Mouse (Mus musculus): ENCODE measurements around the gene Zfp36.

Zfp36 gene

GRCm38 (mm10) chr7:28384162-28384561, 4.1 kb upstream of the Zfp36 start:
- no peak for DNase-seq (ENCODE audit: low read depth, low spot score)

- DNase-seq (ENCODE audit: low read depth, low spot score): no peak
These were observed 3.6 kb upstream of the Zfp36 start for GRCm38 (mm10) chr7:28383606-28384005.

GRCm38 (mm10) chr7:28382981-28383396, 2.9 kb upstream of the Zfp36 start:
- DNase-seq (ENCODE audit: low read depth, low spot score): no peak

GRCm38 (mm10) chr7:28382347-28382951, 2.4 kb upstream of the Zfp36 start:
- DNase-seq (ENCODE audit: low read depth, low spot score): no peak

GRCm38 (mm10) chr7:28381938-28382337, 1.9 kb upstream of the Zfp36 start:
- no peak for DNase-seq (ENCODE audit: low read depth, low spot score)

- DNase-seq (ENCODE audit: low read depth, low spot score): no peak
These were observed 1.2 kb upstream of the Zfp36 start for GRCm38 (mm10) chr7:28381017-28381790.

GRCm38 (mm10) chr7:28378769-28379651, 1.0 kb downstream of the Zfp36 start:
- peak; percentile 60 for DNase-seq (ENCODE audit: low read depth, low spot score)

GRCm38 (mm10) chr7:28378066-28378690, 1.9 kb downstream of the Zfp36 start:
- no peak for DNase-seq (ENCODE audit: low read depth, low spot score)

- DNase-seq (ENCODE audit: low read depth, low spot score): no peak
These were observed 2.6 kb downstream of the Zfp36 start for GRCm38 (mm10) chr7:28377190-28378065.

GRCm38 (mm10) chr7:28376011-28376771, 3.9 kb downstream of the Zfp36 start:
- no peak for DNase-seq (ENCODE audit: low read depth, low spot score)

- DNase-seq (ENCODE audit: low read depth, low spot score): no peak
These were observed 4.7 kb downstream of the Zfp36 start for GRCm38 (mm10) chr7:28375176-28375921.

GRCm38 (mm10) chr7:28374647-28375046, 5.4 kb downstream of the Zfp36 start:
- DNase-seq (ENCODE audit: low read depth, low spot score): no peak

- DNase-seq (ENCODE audit: low read depth, low spot score): no peak
These were observed 6.1 kb downstream of the Zfp36 start for GRCm38 (mm10) chr7:28373891-28374495.

GRCm38 (mm10) chr7:28373131-28373581, 6.9 kb downstream of the Zfp36 start:
- DNase-seq (ENCODE audit: low read depth, low spot score): peak; percentile 70

GRCm38 (mm10) chr7:28372251-28373108, 7.6 kb downstream of the Zfp36 start, which contains the start of gene Plekhg2:
Gene Plekhg2, minus strand, starts transcription at chr7:28372599.
- DNase-seq (ENCODE audit: low read depth, low spot score): peak; percentile 92

GRCm38 (mm10) chr7:28371514-28371989, 8.5 kb downstream of the Zfp36 start:
- no peak for DNase-seq (ENCODE audit: low read depth, low spot score)

GRCm38 (mm10) chr7:28370977-28371513, 9.0 kb downstream of the Zfp36 start:
- DNase-seq (ENCODE audit: low read depth, low spot score): no peak
